Mouse (Mus musculus) gastrocnemius, postnatal 10 days (tissue): ENCODE results near the gene Mapk1ip1. TPM values are rescaled to one million over a fixed set of nuclear protein-coding genes. Genes with fewer than 3 reads are reported as not detected.

Experiments used
- DNase-seq: peaks from one replicate; pipeline ENCODE4 v3.0.0; 2021; ENCODE audit warnings: mixed read lengths
- long read RNA-seq, 2 experiments: library from polyadenylated mRNA; stranded (forward); transcript quantifications; one replicate each; pipeline ENCODE4 v2.0.0; 2021
- total RNA-seq, 2 experiments: library from RNA; stranded (reverse); gene quantifications; 2 replicates each; pipeline ENCODE4 v1.2.3; 2021

Mapk1ip1 gene
- 10 to 100 TPM; 13.5 to 14.7 TPM for total RNA-seq
- long read RNA-seq, experiment 1, transcript Mapk1ip1-201 (2 exons, 1,502 nt), result major isoform, 14 of 17 reads
- long read RNA-seq, experiment 1, partial matches to known transcripts, result 0 of 17 reads
- long read RNA-seq, experiment 1, other reads (novel, unspliced or antisense), result 1 of 17 reads
- long read RNA-seq, experiment 2, transcript Mapk1ip1-201 (2 exons, 1,502 nt), result major isoform, 13 of 17 reads
- long read RNA-seq, experiment 2, partial matches to known transcripts, result 0 of 17 reads
- long read RNA-seq, experiment 2, other reads (novel, unspliced or antisense), result 3 of 17 reads

DNA sequence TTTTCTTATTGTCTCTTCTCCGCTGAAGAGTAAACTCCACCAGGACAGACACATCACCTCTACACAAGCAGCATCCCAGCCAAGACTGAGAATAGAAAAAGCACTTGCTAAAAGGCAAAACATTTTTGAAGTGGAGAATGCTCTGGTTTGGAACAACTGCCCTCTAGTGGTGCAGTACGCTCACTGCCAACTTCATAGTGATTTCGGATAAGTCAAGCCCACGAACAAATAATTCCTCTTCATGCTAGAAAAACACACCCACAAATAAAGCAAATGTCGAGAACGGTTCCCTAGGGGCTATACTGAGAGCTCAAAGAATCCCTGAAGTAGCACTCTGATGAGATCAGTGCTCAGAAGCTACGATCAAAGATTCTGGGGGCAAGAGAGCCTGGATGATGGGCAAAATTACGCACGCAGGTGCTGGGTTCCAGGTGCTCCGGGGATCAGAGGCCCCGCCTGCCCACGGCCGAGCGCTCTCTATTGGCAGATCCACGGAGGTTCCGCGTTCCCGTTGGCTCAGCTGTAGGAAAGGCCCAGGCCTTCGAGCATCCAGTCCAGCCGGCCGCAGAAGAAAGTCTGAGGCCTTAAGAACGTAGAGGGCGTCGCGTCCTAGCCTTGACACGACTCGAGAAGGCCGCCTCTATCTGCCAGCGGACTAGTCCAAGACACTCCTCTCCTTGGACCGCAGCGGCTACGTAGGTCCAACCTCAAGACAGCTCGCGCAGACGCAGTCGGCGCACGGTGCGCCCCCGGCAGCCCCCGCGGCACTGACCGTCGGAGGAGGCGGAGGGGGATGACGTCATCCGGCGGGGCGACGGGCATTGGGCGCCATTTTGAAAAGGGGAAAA is at the start of gene Mapk1ip1, which contains the start of gene Ppp2r2d:
Mapk1ip1 (minus strand) TSS at position 730 of the 848 bp plus-strand sequence.
Ppp2r2d (plus strand) TSS at position 536 of the 848 bp plus-strand sequence.
- peak; percentile 99 for DNase-seq

DNA sequence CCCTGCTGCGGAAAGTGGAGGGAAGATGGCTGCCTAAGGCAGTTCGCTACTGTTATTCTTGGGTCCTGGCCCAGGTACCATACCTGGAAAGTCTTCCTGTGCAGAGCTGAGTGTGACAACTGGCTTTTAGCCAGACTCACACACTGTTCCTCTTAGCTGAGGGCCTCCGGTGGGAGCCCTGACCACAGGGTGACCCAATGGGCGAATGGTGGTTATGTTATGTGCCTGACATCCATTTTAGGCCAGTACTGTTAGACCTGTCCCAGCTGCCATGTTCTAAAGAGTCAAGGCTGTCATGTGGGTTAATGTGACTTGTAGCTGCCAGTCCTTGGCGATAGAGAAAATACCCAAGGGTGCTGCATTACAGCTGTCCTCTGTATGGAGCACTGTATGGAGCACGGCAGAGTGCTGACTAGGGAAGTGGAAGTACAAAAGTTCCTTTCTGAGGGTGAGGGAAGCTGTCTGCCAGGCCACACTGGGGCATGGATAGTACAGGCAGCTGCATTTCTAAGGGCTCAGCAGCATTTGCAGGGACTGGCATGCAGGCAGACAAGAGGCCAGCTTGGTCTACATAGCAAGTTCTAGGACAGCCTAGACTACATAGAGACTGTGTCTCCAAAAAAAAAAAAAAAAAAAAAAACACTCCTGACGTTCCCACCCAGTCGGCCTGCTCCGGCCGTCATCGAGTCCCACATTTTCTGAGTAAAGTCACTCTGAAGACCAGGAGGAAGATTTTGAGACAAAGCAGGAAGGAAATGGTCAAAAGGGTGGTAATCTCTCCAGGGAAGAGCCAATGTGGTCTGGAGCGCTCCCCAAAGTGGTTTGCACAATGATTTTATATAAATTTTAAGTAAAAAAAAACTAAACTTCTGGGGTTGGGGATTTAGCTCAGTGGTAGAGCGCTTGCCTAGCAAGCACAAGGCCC is 39.6 kb upstream of the Mapk1ip1 start:
- DNase-seq, result no peak

DNA sequence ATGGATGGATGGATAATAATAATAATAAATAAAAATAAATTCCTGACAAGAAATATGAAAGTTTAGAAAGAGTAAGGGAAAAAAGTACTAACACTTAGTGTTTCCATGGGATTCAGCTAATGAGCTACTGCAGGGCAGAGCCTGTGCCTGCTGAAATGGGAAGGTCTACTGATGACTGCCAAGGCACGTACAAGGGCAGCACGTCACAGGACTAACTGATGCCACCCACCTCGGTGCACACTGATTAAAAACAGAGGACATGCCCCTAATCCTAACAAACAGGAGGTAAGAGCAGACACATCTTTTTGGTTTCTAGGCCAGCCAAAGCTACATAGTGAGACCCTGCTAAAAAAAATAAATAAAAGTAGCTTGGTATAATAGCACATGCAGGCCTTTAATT is 37.7 kb upstream of the Mapk1ip1 start:
- DNase-seq, result no peak

DNA sequence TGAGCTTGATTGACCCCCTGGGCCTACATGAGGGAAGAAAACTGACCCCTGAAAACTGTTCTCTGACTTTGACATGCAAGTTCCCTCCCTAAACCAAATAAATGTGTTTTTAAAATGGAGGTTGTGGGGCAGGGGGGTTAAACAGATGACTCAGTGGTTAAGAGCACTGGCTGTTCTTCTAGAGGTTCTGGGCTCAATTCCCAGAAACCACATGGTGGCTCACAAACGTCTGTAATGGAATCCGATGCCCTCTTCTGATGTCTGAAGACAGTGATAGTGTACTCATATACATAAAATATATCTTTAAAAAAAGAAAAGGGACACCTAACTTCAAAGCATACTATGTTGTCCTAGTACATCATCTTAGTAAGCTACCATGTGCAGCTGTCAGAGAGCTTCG is 29.0 kb upstream of the Mapk1ip1 start:
- no peak for DNase-seq

DNA sequence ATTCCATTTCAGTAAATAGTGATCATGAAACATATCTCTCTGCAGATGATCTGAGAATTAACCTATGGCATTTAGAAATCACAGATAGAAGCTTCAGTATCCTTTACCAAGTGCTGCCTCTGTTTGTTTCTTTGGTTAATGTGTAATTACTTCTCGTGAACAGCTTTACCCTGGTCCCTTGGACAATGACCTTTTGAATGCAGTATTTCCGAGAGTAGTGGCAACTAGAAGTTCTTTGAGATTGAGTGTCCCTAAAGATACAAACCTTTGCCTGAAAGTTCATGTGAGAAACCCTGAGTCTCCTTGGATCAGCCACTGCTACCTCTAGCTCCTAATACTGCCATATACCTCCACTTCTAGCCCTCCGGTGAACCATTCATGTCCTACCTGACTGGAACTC is 26.9 kb upstream of the Mapk1ip1 start:
- DNase-seq, result no peak

DNA sequence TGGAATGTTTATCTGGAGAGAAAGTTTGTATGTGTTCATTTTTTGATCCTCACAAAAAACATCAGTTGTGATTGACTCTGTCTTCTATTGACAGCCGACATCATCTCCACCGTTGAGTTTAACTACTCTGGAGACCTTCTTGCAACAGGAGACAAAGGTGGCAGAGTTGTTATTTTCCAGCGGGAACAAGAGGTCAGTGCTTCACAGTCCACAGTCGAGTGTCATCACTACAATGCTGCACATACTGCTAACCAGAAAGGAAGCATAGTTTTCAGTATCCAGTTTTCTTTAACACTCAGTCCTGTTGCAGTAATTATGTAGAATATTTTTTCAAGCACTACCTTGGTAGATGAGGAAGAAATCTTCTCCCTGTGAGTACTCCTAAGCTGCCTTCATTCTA is 22.2 kb upstream of the Mapk1ip1 start:
- DNase-seq, result no peak

DNA sequence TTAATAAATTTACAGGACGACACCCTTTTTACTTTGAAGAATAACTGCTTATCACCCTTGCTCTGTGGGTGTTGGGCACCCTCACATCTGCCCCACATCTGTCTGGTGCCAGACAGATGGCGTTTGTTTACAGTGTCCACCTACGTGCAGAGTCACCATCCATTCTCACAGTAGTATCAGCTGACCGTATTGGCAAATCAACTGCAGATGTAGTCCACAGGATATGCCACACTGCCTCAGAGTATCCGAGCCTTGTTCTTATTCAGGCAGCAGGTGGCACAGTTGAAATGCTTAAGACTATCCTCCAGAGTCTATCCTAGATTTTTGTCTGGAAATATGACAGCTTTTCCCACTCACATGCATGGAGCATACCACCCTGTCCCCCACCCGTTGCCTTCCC is 21.2 kb upstream of the Mapk1ip1 start:
- DNase-seq, result no peak

DNA sequence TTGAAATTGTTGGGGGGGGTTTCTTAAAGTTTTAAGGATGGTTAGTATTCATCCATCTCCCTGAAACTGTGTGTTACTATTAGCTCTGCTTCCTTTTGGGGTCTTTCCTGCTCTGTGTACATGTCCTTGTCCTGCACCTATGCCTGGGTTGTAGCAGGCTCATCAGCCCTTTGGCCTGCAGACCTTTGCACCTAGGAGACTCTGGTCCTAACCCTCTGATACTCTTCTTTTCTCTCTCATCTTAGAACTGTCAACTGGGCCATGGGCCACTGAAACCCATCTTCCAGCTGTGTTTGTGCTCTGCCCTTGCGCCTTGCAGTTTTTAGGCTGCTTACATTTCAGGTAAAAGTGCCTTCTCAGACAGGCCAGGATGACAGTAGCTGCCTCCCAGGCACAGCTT is 18.7 kb upstream of the Mapk1ip1 start:
- no peak for DNase-seq

DNA sequence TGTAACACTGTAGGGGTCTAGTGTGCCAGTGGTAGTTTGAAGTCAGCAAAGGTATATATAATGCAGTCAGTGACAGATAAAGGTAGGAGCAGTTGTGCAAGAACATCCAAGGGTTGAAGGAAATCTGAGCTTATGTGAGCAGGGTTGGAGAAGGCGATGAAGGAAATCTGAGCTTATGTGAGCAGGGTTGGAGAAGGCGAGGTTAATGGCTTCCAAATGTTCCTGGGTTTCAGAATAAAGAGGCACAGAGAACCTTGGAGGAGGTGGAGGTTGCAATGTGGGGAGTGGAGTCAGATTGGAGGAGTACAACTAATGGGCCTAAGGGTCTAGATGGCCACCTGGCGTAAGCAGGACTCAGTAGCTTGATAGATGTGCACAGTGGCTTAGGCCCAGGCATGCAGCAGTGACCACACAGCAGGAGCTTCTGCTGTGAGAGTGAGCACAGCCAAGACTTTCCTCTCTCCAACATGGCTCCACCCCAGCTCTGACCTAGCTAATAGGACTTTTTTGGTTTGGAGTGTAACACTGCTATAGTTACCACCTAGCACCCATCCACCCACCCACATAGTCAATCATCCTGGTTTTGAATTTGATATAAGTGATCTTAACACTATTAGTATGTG is 18.0 kb upstream of the Mapk1ip1 start:
- DNase-seq, result no peak

DNA sequence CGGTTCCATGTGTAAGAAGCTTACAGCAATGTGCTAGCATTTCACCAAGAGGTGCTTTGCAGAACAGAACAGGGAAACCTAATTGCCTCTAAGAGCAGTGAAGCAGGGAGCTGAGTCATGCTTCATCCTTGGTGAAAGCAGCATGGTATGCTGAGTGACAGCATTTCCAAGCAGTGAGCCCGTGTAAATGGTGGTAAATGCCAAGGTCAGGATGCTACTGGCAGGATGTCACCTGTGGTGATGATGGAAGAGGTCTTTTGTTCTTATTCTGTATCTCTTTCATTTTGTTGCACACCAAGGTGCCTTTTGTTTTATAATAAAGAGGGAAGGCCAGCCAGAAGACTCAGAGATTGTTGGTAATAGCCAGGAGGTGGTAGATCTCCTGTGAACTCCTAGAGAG is 10.6 kb upstream of the Mapk1ip1 start:
- DNase-seq, result no peak

DNA sequence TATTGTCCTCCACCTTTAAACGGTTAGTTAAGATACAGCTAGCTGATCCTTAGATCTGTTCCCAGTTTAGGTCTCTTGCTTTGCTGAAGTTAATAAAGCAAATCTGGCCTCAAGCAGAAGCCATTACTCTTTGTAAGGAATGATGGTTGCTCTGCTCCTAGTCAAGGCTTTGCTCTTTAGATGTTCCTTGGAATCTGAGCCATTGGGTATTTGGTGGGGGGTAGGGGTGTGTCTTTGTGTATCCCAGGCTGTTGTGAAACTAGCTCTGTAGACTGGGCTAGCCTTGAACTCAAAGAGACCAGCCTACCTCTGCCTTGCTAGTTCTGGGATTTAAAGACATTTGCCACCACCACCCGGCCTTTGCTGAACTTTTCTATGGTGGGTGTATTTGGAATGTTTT is 8.1 kb upstream of the Mapk1ip1 start:
- no peak for DNase-seq

DNA sequence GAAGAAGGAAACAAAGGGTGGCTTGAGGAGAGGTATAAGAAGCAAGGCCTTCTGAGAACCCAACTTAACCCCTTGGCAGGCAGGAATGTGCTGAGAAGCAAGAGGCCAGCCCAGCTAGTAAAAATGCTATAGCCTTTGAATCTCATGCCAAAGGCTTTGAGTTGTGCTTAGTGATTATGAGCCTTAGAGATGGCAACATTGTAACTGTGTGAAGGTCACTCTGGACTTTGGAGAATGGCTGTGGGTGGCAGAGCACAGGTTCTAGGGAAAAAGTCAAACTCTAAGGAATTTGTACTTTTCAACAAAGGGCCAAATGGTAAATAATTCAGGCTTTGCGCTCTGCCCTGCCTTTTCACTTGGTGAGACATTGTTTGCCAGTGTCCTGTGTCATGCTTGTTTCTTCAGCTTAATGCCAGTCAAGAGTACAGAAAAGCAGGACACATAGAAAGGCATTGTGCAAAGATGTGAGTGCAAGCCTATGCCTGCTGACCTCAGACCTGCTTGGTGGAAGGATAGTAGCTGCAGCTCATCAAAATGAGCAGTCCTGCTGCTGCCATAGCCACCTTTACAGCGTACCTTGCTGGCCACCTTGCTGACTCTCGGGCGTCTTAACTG is 7.5 kb upstream of the Mapk1ip1 start:
- DNase-seq, result no peak

DNA sequence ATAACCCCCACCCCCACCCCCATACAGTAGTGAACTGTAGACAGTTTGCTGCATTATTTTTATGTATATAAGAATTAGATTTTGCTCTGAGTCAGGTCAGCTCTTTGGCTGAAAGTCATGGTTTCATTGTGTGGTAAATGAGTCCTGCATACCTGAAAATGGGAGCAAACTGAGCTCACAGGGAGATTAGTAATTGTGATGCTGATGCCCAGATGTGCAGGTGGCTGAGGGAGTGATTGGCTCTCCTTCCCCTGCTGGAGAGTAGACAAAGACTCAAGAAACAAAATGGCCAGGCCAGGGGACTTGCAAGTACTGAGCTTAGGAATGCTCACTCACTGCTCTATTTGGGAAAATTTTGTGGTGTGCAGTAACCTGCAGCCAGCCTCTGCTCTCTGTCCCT is 4.0 kb upstream of the Mapk1ip1 start:
- no peak for DNase-seq

DNA sequence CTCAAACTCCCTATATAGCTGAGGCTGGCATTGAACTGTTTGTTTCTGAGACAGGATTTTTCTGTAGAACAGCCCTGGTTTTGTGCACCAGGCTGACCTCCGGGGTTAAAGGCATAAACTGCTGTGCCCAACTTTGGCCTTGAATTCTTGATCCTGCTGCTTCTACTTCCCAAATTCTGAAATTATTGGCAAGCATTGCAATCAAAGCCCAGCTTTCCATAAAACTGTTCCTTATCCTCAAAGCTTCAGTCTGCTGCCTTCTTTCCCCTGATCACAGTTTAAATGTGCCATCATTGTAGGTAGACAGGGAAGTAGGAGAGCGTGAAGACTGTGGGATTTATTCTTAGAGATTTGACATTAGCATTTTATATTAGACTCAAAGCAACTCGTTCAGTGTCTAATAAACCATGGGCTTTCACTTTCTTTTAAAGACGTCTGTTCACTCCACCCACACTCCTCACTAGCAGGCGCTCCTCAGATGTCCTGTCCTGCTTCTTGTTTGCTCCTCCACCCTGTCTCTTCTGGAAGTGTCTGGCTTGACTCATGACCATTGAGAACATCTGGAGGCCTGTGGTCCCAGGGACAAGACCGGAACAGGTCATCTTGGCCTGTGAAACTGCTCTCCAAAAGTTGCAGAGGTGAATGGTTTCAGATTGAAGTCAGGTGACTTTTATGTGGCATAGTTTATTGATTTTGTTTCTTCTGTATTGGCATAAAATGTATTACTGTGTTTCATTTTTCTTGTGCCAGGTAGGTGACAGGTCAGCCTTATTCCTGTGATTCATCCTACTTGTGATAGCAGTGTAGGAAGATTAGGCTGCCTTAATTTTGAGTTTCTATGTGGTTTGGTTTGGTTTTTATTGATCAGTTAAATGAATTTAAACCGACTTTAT is 2.2 kb upstream of the Mapk1ip1 start:
- no peak for DNase-seq

DNA sequence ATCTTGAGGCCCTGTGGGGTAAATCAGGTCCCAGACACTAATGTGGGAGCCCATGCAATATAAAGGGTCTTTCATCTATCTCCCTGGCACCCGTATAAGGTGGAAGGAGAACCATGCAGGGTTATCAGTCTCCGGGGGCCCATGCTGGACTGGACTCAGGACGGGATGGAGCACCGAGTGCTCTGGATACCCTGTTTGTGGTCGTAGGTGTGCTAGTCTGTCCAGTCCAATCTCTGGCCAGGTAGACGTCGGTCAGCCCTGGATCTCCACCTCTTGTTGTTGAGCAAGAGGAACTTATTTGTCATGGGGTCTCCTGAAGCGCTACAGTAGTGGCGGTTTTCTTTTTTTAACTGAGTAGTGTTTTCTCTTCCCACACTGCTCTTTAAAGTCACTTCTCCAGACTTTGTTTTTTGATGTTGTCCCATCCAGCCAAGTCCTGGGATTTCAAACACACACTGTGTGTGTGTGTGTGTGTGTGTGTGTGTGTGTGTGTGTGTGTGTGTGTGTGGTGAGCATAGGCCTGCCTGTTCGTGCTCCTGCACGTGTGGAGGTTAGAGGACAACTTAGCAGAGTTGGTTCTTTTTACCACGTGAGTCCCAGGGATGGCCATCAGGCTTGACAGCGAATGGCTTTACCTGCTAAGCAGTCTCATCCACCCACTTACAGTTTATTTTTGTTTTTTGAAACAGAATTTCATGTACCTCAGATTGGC is 1.4 kb upstream of the Mapk1ip1 start:
- DNase-seq, result no peak

DNA sequence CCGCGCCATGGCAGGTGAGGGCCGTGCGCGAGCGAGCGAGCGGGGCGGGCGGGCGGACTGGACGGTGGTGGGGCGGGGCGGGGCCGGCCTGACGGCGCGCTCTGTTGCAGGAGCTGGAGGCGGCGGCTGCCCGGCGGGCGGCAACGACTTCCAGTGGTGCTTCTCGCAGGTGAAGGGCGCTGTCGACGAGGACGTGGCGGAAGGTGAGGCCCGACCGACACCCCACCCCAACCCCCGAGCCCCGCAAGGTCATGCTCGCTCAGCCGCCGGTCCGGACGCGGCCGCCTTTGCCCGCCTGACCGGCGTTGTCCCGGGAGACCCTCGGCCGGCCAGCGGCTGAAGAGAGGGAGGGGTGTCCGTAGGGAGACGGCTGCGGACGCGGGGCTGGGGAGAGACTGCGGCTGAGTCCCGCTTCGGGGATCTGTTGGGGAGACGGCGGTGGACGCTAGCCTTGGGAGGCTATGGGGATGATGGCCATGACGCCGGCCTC is 474 bp upstream of the Mapk1ip1 start:
- DNase-seq, result peak; percentile 71

DNA sequence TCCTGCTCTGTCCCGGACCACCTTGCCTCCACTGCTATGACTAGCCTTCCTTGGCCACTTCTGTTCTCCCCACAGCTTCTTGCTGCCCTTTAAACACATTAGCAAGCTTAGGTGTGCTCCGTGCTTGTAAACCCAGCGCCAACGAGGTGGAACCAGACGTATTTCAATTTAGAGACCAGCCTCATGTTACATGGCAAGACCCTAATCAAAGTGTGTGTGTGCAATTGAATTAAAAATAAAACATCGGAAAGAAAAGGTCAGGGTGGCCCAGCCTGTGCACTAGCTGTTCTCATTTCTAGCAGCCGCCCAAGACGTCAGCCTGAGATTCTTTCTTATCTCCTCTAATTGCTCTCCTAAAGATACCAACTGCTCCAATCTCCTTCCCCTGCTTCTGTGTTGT is 962 bp downstream of the Mapk1ip1 start:
- DNase-seq, result no peak

DNA sequence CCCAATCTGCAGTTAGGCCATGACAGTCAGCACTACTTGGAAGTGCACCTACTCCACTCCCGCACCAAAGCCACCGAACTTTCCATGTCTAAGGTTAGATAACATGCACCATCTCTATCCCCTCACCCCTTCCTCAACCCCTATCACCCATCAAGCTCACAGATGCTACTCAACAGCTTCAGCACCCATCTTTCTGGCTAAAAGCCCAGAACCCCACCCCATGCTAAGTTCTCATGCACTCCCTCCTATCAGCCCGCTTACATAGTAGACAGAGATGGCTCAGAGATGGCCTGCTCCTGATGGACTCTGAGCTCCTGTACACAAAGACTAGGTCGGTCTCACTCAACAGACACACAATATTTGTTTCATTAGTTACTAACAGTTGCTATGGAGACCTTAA is 2.7 kb downstream of the Mapk1ip1 start:
- DNase-seq, result no peak

DNA sequence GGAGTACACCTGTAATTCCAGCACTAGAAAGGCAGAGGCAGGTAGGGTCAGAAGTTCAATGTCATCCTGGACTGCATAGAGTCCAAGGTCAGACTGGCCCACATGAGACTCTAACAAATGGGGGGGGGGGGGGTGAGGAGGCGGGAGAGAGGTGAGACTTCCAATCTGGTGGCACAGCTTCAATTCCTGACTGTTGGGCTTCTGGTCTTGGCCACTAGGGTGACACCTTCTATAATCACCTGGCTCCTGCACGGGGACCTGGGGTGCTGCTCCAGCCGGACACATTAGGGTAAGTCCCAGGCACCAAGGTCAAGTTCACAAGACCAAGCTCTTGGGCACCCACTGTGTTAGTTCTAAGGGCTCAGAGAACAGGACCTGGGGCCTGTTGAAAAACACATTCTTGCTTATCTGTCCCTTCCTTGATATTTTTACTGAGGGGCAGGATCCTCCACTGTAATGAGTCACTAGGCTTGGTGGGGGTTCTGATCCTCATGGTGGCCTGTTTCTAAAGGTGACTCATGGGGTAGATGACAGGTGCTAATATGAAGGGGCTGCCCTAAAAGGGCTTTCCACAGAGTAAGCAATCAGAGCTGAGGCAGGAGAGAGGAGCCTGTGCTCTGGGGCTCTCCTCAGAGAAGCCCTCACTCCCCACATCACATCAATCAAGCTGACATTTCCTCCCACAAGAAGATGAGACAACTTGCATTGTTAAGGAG is 4.5 kb downstream of the Mapk1ip1 start:
- DNase-seq, result no peak
